Mouse (Mus musculus): ENCODE measurements around the gene Gpr183. TPM values are rescaled to one million over a fixed set of nuclear protein-coding genes. Genes with fewer than 3 reads are reported as not detected.

Gpr183 gene
- polyA plus RNA-seq, 1 experiment from 2014 or later: 3.5 TPM

- no peak for ATAC-seq (ENCODE audit: insufficient number of reproducible peaks, insufficient read depth, low FRiP score, low TSS enrichment)
Measured at GRCm38 (mm10) chr14:121937601-121938255, 27.3 kb downstream of the Gpr183 start.

GRCm38 (mm10) chr14:121936856-121937255 lies 28.1 kb downstream of the Gpr183 start:
- Histone ChIP-seq H3K27me3 (no peaks in the 10 kb centered on the region), H3K27ac (no peak overlapping the region), H3K4me3 (no peak overlapping the region), H3K4me1 (no peaks in the 10 kb centered on the region), H3K36me3 (peaks cover 18% of the 10 kb centered on the region), H3K9me3 (peaks cover 7% of the 10 kb centered on the region; the same call in 1 of the 2 replicates), H3K4me2 (replicated peaks) (no peak overlapping the region), H3K9ac (no peak overlapping the region)
- 76% methylated on average over 8 of the region's 8 CpGs for WGBS
- no peak for ATAC-seq (ENCODE audit: insufficient number of reproducible peaks, insufficient read depth, low FRiP score, low TSS enrichment)

More at GRCm38 (mm10) chr14:121937601-121938255, 27.3 kb downstream of the Gpr183 start:
- Histone ChIP-seq H3K36me3 (peaks cover 15% of the 10 kb centered on the region), H3K9ac (no peak overlapping the region), H3K27ac (no peak overlapping the region), H3K4me3 (no peak overlapping the region), H3K4me2 (replicated peaks) (no peak overlapping the region), H3K4me1 (no peaks in the 10 kb centered on the region), H3K27me3 (no peaks in the 10 kb centered on the region), H3K9me3 (peaks cover 7% of the 10 kb centered on the region; the same call in 1 of the 2 replicates)
- 84% methylated on average over 11 of the region's 11 CpGs for WGBS

GRCm38 (mm10) chr14:121936356-121936755 lies 28.6 kb downstream of the Gpr183 start:
- no peak for ATAC-seq (ENCODE audit: insufficient number of reproducible peaks, insufficient read depth, low FRiP score, low TSS enrichment)

GRCm38 (mm10) chr14:121934597-121934946 lies 30.4 kb downstream of the Gpr183 start:
- Histone ChIP-seq H3K9me3 (peaks cover 7% of the 10 kb centered on the region; the same call in 1 of the 2 replicates), H3K27me3 (no peaks in the 10 kb centered on the region), H3K27ac (no peak overlapping the region), H3K36me3 (peaks cover 18% of the 10 kb centered on the region), H3K4me1 (no peaks in the 10 kb centered on the region), H3K4me2 (replicated peaks) (no peak overlapping the region), H3K9ac (no peak overlapping the region), H3K4me3 (no peak overlapping the region)
- no peak for ATAC-seq (ENCODE audit: insufficient number of reproducible peaks, insufficient read depth, low FRiP score, low TSS enrichment)
- 93% methylated on average over 5 of the region's 5 CpGs for WGBS

More at GRCm38 (mm10) chr14:121936356-121936755, 28.6 kb downstream of the Gpr183 start:
- WGBS: 92% methylated on average over 4 of the region's 4 CpGs
- no peak overlapping the region for H3K27ac ChIP-seq
- H3K9me3 ChIP-seq: peaks cover 7% of the 10 kb centered on the region; the same call in 1 of the 2 replicates
- no peak overlapping the region for H3K4me2 ChIP-seq (replicated peaks)
- H3K4me1 ChIP-seq: no peaks in the 10 kb centered on the region
- no peak overlapping the region for H3K9ac ChIP-seq
- peaks cover 18% of the 10 kb centered on the region for H3K36me3 ChIP-seq
- H3K4me3 ChIP-seq: no peak overlapping the region
- H3K27me3 ChIP-seq: no peaks in the 10 kb centered on the region

GRCm38 (mm10) chr14:121933906-121934596 lies 30.9 kb downstream of the Gpr183 start:
- WGBS: 91% methylated on average over 7 of the region's 7 CpGs
- H3K36me3 ChIP-seq: peaks cover 18% of the 10 kb centered on the region
- peaks cover 7% of the 10 kb centered on the region; the same call in 1 of the 2 replicates for H3K9me3 ChIP-seq
- H3K9ac ChIP-seq: no peak overlapping the region
- no peak overlapping the region for H3K4me2 ChIP-seq (replicated peaks)
- H3K27ac ChIP-seq: no peak overlapping the region
- no peak overlapping the region for H3K4me3 ChIP-seq
- no peaks in the 10 kb centered on the region for H3K4me1 ChIP-seq
- no peak for ATAC-seq (ENCODE audit: insufficient number of reproducible peaks, insufficient read depth, low FRiP score, low TSS enrichment)
- H3K27me3 ChIP-seq: no peaks in the 10 kb centered on the region

- Histone ChIP-seq H3K9ac (no peak overlapping the region), H3K27ac (no peak overlapping the region)
- 85% methylated on average over 4 of the region's 4 CpGs for WGBS
Measured at GRCm38 (mm10) chr14:121932180-121932579, 32.8 kb downstream of the Gpr183 start.

GRCm38 (mm10) chr14:121931594-121931993 lies 33.4 kb downstream of the Gpr183 start:
- Histone ChIP-seq H3K4me2 (replicated peaks) (no peak overlapping the region), H3K9me3 (peaks cover 7% of the 10 kb centered on the region; the same call in 1 of the 2 replicates), H3K36me3 (peaks cover 18% of the 10 kb centered on the region), H3K27ac (no peak overlapping the region), H3K4me1 (no peaks in the 10 kb centered on the region), H3K27me3 (no peaks in the 10 kb centered on the region), H3K4me3 (no peak overlapping the region), H3K9ac (no peak overlapping the region)
- 91% methylated on average over 3 of the region's 3 CpGs for WGBS
- ATAC-seq (ENCODE audit: insufficient number of reproducible peaks, insufficient read depth, low FRiP score, low TSS enrichment): no peak

More at GRCm38 (mm10) chr14:121932180-121932579, 32.8 kb downstream of the Gpr183 start:
- Histone ChIP-seq H3K4me1 (no peaks in the 10 kb centered on the region), H3K4me3 (no peak overlapping the region), H3K36me3 (peaks cover 18% of the 10 kb centered on the region), H3K27me3 (no peaks in the 10 kb centered on the region), H3K9me3 (peaks cover 7% of the 10 kb centered on the region; the same call in 1 of the 2 replicates), H3K4me2 (replicated peaks) (no peak overlapping the region)
- ATAC-seq (ENCODE audit: insufficient number of reproducible peaks, insufficient read depth, low FRiP score, low TSS enrichment): no peak

- Histone ChIP-seq H3K27me3 (no peaks in the 10 kb centered on the region), H3K9ac (no peak overlapping the region), H3K9me3 (peaks cover 7% of the 10 kb centered on the region; the same call in 1 of the 2 replicates), H3K4me2 (replicated peaks) (no peak overlapping the region), H3K4me3 (no peak overlapping the region), H3K36me3 (peaks cover 18% of the 10 kb centered on the region), H3K4me1 (no peaks in the 10 kb centered on the region), H3K27ac (no peak overlapping the region)
- ATAC-seq (ENCODE audit: insufficient number of reproducible peaks, insufficient read depth, low FRiP score, low TSS enrichment): no peak
- WGBS: 83% methylated on average over 7 of the region's 7 CpGs
Measured at GRCm38 (mm10) chr14:121930731-121931383, 34.1 kb downstream of the Gpr183 start.

- Histone ChIP-seq H3K36me3 (peaks cover 12% of the 10 kb centered on the region), H3K4me3 (no peak overlapping the region), H3K27me3 (no peaks in the 10 kb centered on the region), H3K4me1 (no peaks in the 10 kb centered on the region), H3K9ac (no peak overlapping the region), H3K4me2 (replicated peaks) (no peak overlapping the region), H3K27ac (no peak overlapping the region), H3K9me3 (no peaks in the 10 kb centered on the region)
- 87% methylated on average over 12 of the region's 12 CpGs for WGBS
- ATAC-seq (ENCODE audit: insufficient number of reproducible peaks, insufficient read depth, low FRiP score, low TSS enrichment): no peak
Measured at GRCm38 (mm10) chr14:121929243-121929951, 35.6 kb downstream of the Gpr183 start.

GRCm38 (mm10) chr14:121928375-121929137 lies 36.4 kb downstream of the Gpr183 start:
- H3K4me3 ChIP-seq: no peak overlapping the region
- no peaks in the 10 kb centered on the region for H3K9me3 ChIP-seq
- ATAC-seq (ENCODE audit: insufficient number of reproducible peaks, insufficient read depth, low FRiP score, low TSS enrichment): no peak
- H3K36me3 ChIP-seq: peaks cover 4% of the 10 kb centered on the region
- H3K4me2 ChIP-seq (replicated peaks): no peak overlapping the region
- no peak overlapping the region for H3K9ac ChIP-seq
- H3K27ac ChIP-seq: no peak overlapping the region
- WGBS: 68% methylated on average over 8 of the region's 8 CpGs
- no peaks in the 10 kb centered on the region for H3K27me3 ChIP-seq
- H3K4me1 ChIP-seq: no peaks in the 10 kb centered on the region

GRCm38 (mm10) chr14:121927451-121927850 lies 37.5 kb downstream of the Gpr183 start:
- Histone ChIP-seq H3K27me3 (no peaks in the 10 kb centered on the region), H3K4me2 (replicated peaks) (no peak overlapping the region), H3K36me3 (peaks cover 3% of the 10 kb centered on the region; the same call in 1 of the 2 replicates), H3K27ac (no peak overlapping the region), H3K9ac (no peak overlapping the region), H3K4me1 (no peaks in the 10 kb centered on the region), H3K4me3 (no peak overlapping the region), H3K9me3 (no peaks in the 10 kb centered on the region)
- WGBS: 90% methylated on average over 8 of the region's 8 CpGs
- no peak for ATAC-seq (ENCODE audit: insufficient number of reproducible peaks, insufficient read depth, low FRiP score, low TSS enrichment)

All from embryonic facial prominence, embryonic 12.5 days (tissue).